Mouse (Mus musculus) heart, embryonic 10.5 days (tissue): ENCODE results near the gene Fmnl3. TPM values are rescaled to one million over a fixed set of nuclear protein-coding genes. Genes with fewer than 3 reads are reported as not detected.
A peak's percentile ranks its signal among the peaks of the same experiment; 100 is the strongest.
"Not testable (repeated sequence)": the region's sequence is repeated elsewhere in the genome, so short reads cannot be mapped to it uniquely, and the experiment has no call there.

Experiments
- DNase-seq: peaks from one replicate; pipeline ENCODE4 v3.0.0-alpha.2; 2017; ENCODE audit warnings: low spot score
- H3K27ac ChIP-seq: fragments of 300-500 bp; sonication (generic); 2 replicates; pipeline ENCODE4 v1.5.1; 2016; ENCODE audit warnings: mild to moderate bottlenecking
- H3K27me3 ChIP-seq: fragments of 300-500 bp; sonication (generic); 2 replicates; pipeline ENCODE4 v1.6.1; 2016; ENCODE audit warnings: mild to moderate bottlenecking; ENCODE audit not compliant: poor library complexity, insufficient read depth, severe bottlenecking
- H3K36me3 ChIP-seq: fragments of 300-500 bp; sonication (generic); 2 replicates; pipeline ENCODE4 v1.6.1; 2016; ENCODE audit warnings: mild to moderate bottlenecking, moderate library complexity
- H3K4me1 ChIP-seq: fragments of 300-500 bp; sonication (generic); 2 replicates; pipeline ENCODE4 v1.6.1; 2016; ENCODE audit warnings: mild to moderate bottlenecking
- H3K4me3 ChIP-seq: fragments of 300-500 bp; sonication (generic); 2 replicates; pipeline ENCODE4 v1.5.1; 2016; ENCODE audit warnings: mild to moderate bottlenecking, moderate library complexity
- H3K9me3 ChIP-seq: fragments of 300-500 bp; sonication (generic); 2 replicates; pipeline ENCODE4 v1.6.1; 2016; ENCODE audit warnings: mild to moderate bottlenecking, moderate library complexity
- WGBS: fragments of 180-500 bp; shearing (Covaris S2); methylation state at CpG from one replicate; pipeline ENCODE4 v1.1.7; 2016; 5-methylcytosine and 5-hydroxymethylcytosine counted together
- polyA plus RNA-seq: library from polyadenylated mRNA; unstranded; fragments of >200 nt; fragmentation: Nextera tagmentation; extraction: Ambion mirVana; gene quantifications from 2 replicates; pipeline ENCODE4 v1.2.1, GENCODE M21; 2016

Gene Fmnl3
- polyA plus RNA-seq, 1 experiment from 2014 or later: 17.5 TPM

- Histone ChIP-seq H3K36me3 (peaks cover 17% of the 10 kb centered on the region), H3K9me3 (no peaks in the 10 kb centered on the region), H3K4me1 (peaks cover 57% of the 10 kb centered on the region), H3K27me3 (no peaks in the 10 kb centered on the region), H3K27ac (no peak overlapping the region), H3K4me3 (no peak overlapping the region)
- DNase-seq: no peak
- WGBS: 78% methylated on average over 2 of the region's 2 CpGs
These were observed 27.3 kb upstream of the Fmnl3 start for GRCm38 (mm10) chr15:99397622-99398021.

GRCm38 (mm10) chr15:99396875-99397274 lies 26.6 kb upstream of the Fmnl3 start:
- H3K27ac ChIP-seq: no peak overlapping the region
- 69% methylated on average over 4 of the region's 4 CpGs for WGBS
- no peaks in the 10 kb centered on the region for H3K9me3 ChIP-seq
- no peak for DNase-seq
- no peak overlapping the region for H3K4me3 ChIP-seq
- H3K36me3 ChIP-seq: peaks cover 9% of the 10 kb centered on the region
- H3K4me1 ChIP-seq: peaks cover 63% of the 10 kb centered on the region
- H3K27me3 ChIP-seq: no peaks in the 10 kb centered on the region

GRCm38 (mm10) chr15:99396462-99396861 lies 26.2 kb upstream of the Fmnl3 start:
- Histone ChIP-seq H3K4me1 (peaks cover 67% of the 10 kb centered on the region), H3K27me3 (no peaks in the 10 kb centered on the region), H3K27ac (no peak overlapping the region; the same call in 1 of the 2 replicates), H3K36me3 (0 out of 2 replicates have a peak, but pooled peaks cover 6% of the 10 kb centered on the region), H3K9me3 (no peaks in the 10 kb centered on the region), H3K4me3 (no peak overlapping the region)
- 47% methylated on average over 1 of the region's 1 CpGs for WGBS
- DNase-seq: no peak

- Histone ChIP-seq H3K36me3 (no peaks in the 10 kb centered on the region), H3K9me3 (no peaks in the 10 kb centered on the region), H3K4me3 (peak overlapping the region; percentile 96), H3K27ac (peak overlapping the region; percentile 95), H3K4me1 (peaks cover 55% of the 10 kb centered on the region), H3K27me3 (no peaks in the 10 kb centered on the region)
- DNase-seq: peak; percentile 87
- 7% methylated on average over 24 of the region's 24 CpGs for WGBS
These were observed 23.3 kb upstream of the Fmnl3 start for GRCm38 (mm10) chr15:99393386-99394252.

- H3K4me3 ChIP-seq: peak within 1 kb of the TSS; percentile 96
- no peaks in the 10 kb centered on the region for H3K36me3 ChIP-seq
- peak within 1 kb of the TSS; percentile 95 for H3K27ac ChIP-seq
- under 1% methylated on average over 51 of the region's 51 CpGs for WGBS
- no peaks in the 10 kb centered on the region for H3K9me3 ChIP-seq
- no peaks in the 10 kb centered on the region for H3K27me3 ChIP-seq
- peaks cover 49% of the 10 kb centered on the region for H3K4me1 ChIP-seq
- peak; percentile 100 for DNase-seq
These were observed 22.5 kb upstream of the Fmnl3 start, which contains the start of gene Tmbim6 for GRCm38 (mm10) chr15:99392486-99393385. Gene Tmbim6 (plus strand): TSS chr15:99392882.

DNA sequence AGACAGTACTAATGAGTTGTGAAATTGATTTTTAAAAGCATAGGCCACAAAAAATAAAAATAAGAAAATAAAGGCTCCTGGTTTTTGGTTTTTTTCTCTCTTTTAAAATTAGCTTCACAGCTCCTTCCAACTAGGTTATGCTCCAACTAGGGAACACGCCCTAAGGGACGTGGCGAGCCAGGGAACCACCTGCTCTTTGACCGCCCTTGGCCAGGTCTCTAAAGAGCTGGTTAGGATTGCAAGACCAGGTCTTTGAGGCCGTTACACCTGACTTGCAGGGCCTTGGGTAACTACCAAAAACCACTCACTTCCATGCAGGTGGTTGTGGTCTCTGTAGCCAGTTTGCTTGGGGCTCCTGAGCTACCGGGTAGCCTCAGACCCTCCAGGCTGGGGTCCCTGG lies 21.7 kb upstream of the Fmnl3 start:
- Histone ChIP-seq H3K9me3 (no peaks in the 10 kb centered on the region), H3K4me3 (peak overlapping the region; percentile 96), H3K27me3 (no peaks in the 10 kb centered on the region), H3K27ac (peak overlapping the region; percentile 95), H3K36me3 (no peaks in the 10 kb centered on the region), H3K4me1 (peaks cover 46% of the 10 kb centered on the region)
- DNase-seq: no peak
- 84% methylated on average over 6 of the region's 6 CpGs for WGBS

DNA sequence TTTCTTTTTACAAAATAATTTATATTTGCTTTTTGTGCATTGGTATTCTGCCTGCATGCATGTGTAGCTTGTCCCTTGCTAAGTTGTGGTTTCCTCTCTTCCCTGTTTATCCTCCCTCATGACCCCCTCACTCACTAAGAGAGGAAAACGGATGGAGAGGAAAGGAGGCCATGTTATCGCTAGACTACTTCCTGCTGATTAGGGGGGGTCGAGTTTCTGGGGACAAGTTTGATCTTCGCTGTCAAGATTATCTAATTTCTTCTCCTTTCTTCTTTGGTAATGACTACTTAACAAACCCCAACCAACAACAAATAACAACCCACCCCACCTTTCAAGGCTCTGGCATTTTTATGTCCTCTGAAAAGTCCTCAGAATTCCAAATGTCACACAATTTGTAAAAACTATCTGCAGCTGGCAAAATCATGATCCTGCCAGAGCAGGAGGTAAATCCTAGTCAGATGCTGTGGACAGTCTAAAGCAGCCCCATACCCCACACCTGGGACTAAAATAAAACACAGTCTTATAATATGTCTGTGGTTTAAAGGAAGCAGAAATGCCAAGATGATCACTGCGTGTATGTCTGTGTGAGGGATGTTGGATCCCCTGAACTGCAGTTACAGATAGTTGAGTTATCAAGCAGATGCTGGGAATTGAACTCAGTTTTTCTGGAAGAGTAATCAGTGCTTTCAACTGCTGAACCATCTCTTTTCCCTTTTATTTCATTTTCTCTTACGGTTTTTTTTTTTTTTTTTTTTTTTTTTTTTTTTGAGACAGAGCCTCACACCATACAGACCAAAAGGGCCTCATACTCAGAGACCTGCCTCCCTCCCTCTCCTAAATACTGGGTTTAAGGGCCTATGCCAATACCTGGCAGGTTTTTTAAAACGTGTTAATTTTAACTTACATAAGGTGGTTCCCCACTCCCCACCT lies 20.5 kb upstream of the Fmnl3 start:
- H3K27me3 ChIP-seq: no peaks in the 10 kb centered on the region

GRCm38 (mm10) chr15:99387976-99388375 lies 17.7 kb upstream of the Fmnl3 start:
- Histone ChIP-seq H3K4me1 (peaks cover 12% of the 10 kb centered on the region), H3K36me3 (no peaks in the 10 kb centered on the region), H3K27ac (no peak overlapping the region), H3K9me3 (no peaks in the 10 kb centered on the region), H3K4me3 (no peak overlapping the region), H3K27me3 (no peaks in the 10 kb centered on the region)
- no peak for DNase-seq
- WGBS: 75% methylated on average over 4 of the region's 4 CpGs

More for the DNA sequence above, 20.5 kb upstream of the Fmnl3 start:
- no peaks in the 10 kb centered on the region for H3K9me3 ChIP-seq
- H3K27ac ChIP-seq: no peak overlapping the region
- 49% methylated on average over 7 of the region's 7 CpGs for WGBS
- DNase-seq: no peak
- H3K36me3 ChIP-seq: no peaks in the 10 kb centered on the region
- no peak overlapping the region for H3K4me3 ChIP-seq
- peaks cover 34% of the 10 kb centered on the region for H3K4me1 ChIP-seq

DNA sequence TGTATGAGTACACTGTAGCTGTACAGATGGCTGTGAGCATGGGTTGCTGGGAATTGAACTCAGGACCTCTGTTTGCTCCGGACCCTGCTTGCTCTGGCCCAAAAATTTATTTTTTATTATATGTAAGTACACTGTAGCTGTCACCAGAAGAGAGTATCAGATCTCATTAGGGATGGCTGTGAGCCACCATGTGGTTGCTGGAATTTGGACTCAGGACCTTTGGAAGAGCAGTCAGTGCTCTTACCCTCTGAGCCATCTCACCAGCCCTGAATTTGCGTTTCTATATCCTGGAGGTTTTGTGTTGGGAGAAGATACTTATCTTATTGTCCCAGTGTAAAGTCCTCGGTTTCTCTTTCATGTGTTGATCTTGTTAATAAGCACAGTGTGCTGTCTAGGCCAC lies 16.5 kb upstream of the Fmnl3 start:
- H3K4me1 ChIP-seq: peaks cover 6% of the 10 kb centered on the region; the same call in 1 of the 2 replicates
- no peaks in the 10 kb centered on the region for H3K9me3 ChIP-seq
- no peak overlapping the region for H3K27ac ChIP-seq
- H3K27me3 ChIP-seq: no peaks in the 10 kb centered on the region
- no peak for DNase-seq
- WGBS: 68% methylated on average over 3 of the region's 3 CpGs
- no peaks in the 10 kb centered on the region for H3K36me3 ChIP-seq
- H3K4me3 ChIP-seq: no peak overlapping the region

DNA sequence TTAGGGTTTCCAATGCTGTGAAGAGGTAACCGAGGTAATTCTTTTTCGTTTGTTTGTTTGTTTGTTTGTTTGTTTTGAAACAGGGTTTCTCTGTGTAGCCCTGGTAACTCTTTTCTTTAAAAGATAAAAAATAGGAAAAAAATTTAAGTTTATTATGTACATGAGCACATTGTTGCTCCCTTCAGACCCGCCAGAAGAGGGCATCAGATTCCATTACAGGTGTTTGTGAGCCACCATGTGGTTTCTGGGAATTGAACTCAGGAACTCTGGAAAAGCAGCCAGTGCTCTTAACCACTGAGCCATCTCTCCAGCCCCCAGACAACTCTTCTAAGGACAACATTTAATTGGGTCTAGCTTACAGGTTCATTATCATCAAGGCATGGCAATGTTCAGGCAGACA lies 15.8 kb upstream of the Fmnl3 start:
- not testable (repeated sequence) for H3K36me3 ChIP-seq, H3K9me3 ChIP-seq, H3K4me1 ChIP-seq, H3K27me3 ChIP-seq, H3K27ac ChIP-seq, DNase-seq, H3K4me3 ChIP-seq
- WGBS: 67% methylated on average over 3 of the region's 3 CpGs

- WGBS: 62% methylated on average over 6 of the region's 6 CpGs
- no peak overlapping the region for H3K4me3 ChIP-seq
- no peaks in the 10 kb centered on the region for H3K4me1 ChIP-seq
These were observed 13.8 kb upstream of the Fmnl3 start for GRCm38 (mm10) chr15:99384071-99384470.

DNA sequence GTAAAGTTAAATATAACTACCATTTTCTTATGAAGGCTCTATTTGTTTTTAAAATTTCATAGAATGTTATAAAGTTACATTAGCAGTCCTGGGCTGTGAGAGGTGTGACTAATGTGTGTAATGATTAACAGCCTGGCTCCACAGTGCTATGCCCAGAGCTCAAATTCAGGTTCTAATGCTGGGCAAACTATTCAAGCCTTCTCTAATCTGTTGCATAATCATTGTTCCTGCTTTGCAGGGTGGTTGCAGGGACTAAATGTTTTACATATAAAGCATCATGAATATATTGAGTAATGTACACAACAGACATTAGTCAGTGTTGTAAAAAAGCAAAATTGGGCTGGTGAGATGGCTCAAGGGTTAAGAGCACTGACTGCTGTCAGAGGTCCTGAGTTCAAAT lies 12.6 kb upstream of the Fmnl3 start:
- H3K4me1 ChIP-seq: no peaks in the 10 kb centered on the region
- no peak overlapping the region for H3K27ac ChIP-seq
- DNase-seq: no peak
- H3K36me3 ChIP-seq: no peaks in the 10 kb centered on the region
- no peaks in the 10 kb centered on the region for H3K27me3 ChIP-seq
- H3K9me3 ChIP-seq: no peaks in the 10 kb centered on the region
- no peak overlapping the region for H3K4me3 ChIP-seq

More at GRCm38 (mm10) chr15:99384071-99384470, 13.8 kb upstream of the Fmnl3 start:
- DNase-seq: no peak
- no peaks in the 10 kb centered on the region for H3K9me3 ChIP-seq
- no peak overlapping the region for H3K27ac ChIP-seq
- H3K27me3 ChIP-seq: no peaks in the 10 kb centered on the region
- no peaks in the 10 kb centered on the region for H3K36me3 ChIP-seq
